Mouse (Mus musculus) forebrain, embryonic 12.5 days (tissue): Measurements from ENCODE around the gene Plxnb2. TPM values are rescaled to one million over a fixed set of nuclear protein-coding genes. Genes with fewer than 3 reads are reported as not detected.

Experiments
- ATAC-seq: fragments of 200-750 bp; cut with Nextera tagmentation; 2 replicates; pipeline ENCODE4 v1.8.0; 2017; ENCODE audit warnings: moderate TSS enrichment; ENCODE audit not compliant: low FRiP score
- H3K27ac ChIP-seq: fragments of 300-500 bp; sonication (generic); 2 replicates; pipeline ENCODE4 v1.5.1; 2016; ENCODE audit warnings: mild to moderate bottlenecking
- H3K27me3 ChIP-seq: fragments of 300-500 bp; sonication (generic); 2 replicates; pipeline ENCODE4 v1.6.1; 2016; ENCODE audit warnings: mild to moderate bottlenecking
- H3K36me3 ChIP-seq: fragments of 300-500 bp; sonication (generic); replicated peaks from 2 replicates; pipeline ENCODE4 v1.6.1; 2016; ENCODE audit warnings: mild to moderate bottlenecking
- H3K4me1 ChIP-seq: fragments of 300-500 bp; sonication (generic); 2 replicates; pipeline ENCODE4 v1.6.1; 2016
- H3K4me2 ChIP-seq: fragments of 300-500 bp; sonication (generic); 2 replicates; pipeline ENCODE4 v1.6.1; 2016; ENCODE audit warnings: mild to moderate bottlenecking, moderate library complexity
- H3K4me3 ChIP-seq: fragments of 300-500 bp; sonication (generic); replicated peaks from 2 replicates; pipeline ENCODE4 v1.5.1; 2016; ENCODE audit warnings: mild to moderate bottlenecking
- H3K9ac ChIP-seq: fragments of 300-500 bp; sonication (generic); 2 replicates; pipeline ENCODE4 v1.6.1; 2016; ENCODE audit warnings: mild to moderate bottlenecking
- H3K9me3 ChIP-seq: fragments of 300-500 bp; sonication (generic); 2 replicates; pipeline ENCODE4 v1.6.1; 2016
- WGBS: fragments of 180-500 bp; shearing (Covaris S2); methylation state at CpG from one replicate; pipeline ENCODE4 v1.1.7; 2016; 5-methylcytosine and 5-hydroxymethylcytosine counted together
- polyA plus RNA-seq: library from polyadenylated mRNA; unstranded; fragments of >200 nt; fragmentation: Nextera tagmentation; extraction: Ambion mirVana; gene quantifications from 2 replicates; pipeline ENCODE4 v1.2.1, GENCODE M21; 2016

Plxnb2 gene
- polyA plus RNA-seq, 1 experiment from 2014 or later: 174 TPM

DNA sequence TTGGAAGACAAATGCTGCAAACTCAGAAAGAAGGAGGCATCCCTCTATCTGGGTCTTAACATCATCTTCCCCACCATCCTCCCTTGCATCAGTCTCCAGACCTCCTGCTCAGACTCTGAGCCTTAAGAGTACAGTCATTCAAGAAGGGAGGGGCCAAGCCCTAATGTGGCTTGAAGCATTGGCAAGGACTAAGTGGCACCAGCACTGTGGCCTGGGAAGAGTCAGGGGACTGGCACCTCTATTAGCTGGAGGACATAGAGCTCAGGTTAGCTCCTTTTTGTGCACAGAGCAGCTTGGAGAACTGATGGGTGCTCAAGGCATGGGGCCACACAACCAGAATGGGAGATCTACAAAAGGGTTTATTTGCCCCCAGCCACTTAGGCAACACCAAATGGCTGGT, 50.3 kb downstream of the Plxnb2 start:
- H3K36me3 ChIP-seq: peaks cover 15% of the 10 kb centered on the region; the same call in 1 of the 2 replicates
- no peak for ATAC-seq
- no peak overlapping the region for H3K9ac ChIP-seq
- no peaks in the 10 kb centered on the region for H3K9me3 ChIP-seq
- H3K4me2 ChIP-seq: no peak overlapping the region
- H3K4me3 ChIP-seq: no peak overlapping the region
- H3K27me3 ChIP-seq: no peaks in the 10 kb centered on the region
- H3K4me1 ChIP-seq: peaks cover 15% of the 10 kb centered on the region
- H3K27ac ChIP-seq: no peak overlapping the region

DNA sequence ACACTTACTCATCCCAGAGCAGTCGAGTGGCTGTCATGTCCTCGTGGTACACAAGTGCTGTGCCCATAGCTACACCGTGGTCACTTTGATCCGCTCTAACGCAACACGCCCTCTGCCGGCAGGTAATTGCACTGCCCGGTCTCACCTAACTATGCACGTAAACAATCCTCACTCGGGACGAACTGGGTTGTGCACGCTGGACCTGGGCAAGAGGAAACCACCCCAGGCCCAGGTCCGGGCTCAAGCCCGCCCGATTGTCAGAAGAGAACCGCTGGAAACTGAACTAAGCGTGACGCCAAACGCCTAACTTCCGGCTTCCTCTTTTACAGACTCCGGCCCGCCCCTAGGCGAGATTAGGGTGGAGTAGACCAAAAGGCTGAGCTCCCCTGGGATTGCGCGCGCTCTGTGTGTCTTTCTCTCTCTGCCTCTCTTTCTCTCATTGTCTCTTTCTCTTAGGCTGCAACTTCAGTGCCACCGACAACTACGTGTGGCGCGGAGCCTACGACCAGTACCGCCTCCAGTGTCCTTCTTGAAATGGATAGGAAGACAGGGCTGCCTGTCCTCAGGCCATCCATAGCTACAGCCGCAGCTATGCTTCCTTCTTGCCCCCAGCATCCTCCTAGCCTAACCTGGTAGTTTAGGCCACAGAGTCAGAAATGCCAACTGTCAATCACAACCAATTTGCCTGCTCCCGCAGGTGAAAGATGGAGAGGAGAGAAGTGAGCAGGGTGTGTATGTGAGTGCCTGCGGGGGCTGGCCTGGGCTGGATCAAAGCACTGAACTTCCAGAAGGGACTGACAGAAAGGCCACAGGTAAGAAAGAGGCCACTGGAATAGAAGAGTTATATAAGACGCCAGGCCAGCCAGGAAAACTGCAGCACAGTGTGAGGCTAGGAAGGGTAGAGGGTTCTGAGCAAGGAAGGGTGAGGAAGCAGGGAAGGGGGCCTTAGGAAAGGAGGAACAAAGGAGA, 51.9 kb downstream of the Plxnb2 start, which contains the start of gene Hdac10:
Gene Hdac10, minus strand, starts transcription at position 319 of the 969 bp plus-strand sequence.
- 2% methylated on average over 36 of the region's 36 CpGs for WGBS

GRCm38 (mm10) chr15:89127364-89127940, 53.1 kb downstream of the Plxnb2 start:
- Histone ChIP-seq H3K27me3 (no peaks in the 10 kb centered on the region), H3K4me2 (peak overlapping the region; percentile 71), H3K9ac (peak overlapping the region; percentile 69), H3K9me3 (no peaks in the 10 kb centered on the region), H3K36me3 (peaks cover 19% of the 10 kb centered on the region; the same call in 1 of the 2 replicates), H3K4me3 (peak overlapping the region; percentile 57), H3K27ac (no peak overlapping the region), H3K4me1 (peaks cover 26% of the 10 kb centered on the region)
- 91% methylated on average over 8 of the region's 8 CpGs for WGBS
- ATAC-seq: no peak

More for the DNA sequence above, 51.9 kb downstream of the Plxnb2 start, which contains the start of gene Hdac10:
- Histone ChIP-seq H3K9ac (peak within 1 kb of the TSS; percentile 69), H3K4me3 (peak within 1 kb of the TSS; percentile 57), H3K36me3 (peaks cover 19% of the 10 kb centered on the region; the same call in 1 of the 2 replicates), H3K4me2 (peak within 1 kb of the TSS; percentile 71), H3K27ac (peak within 1 kb of the TSS; percentile 83), H3K27me3 (no peaks in the 10 kb centered on the region), H3K9me3 (no peaks in the 10 kb centered on the region), H3K4me1 (peaks cover 20% of the 10 kb centered on the region)
- peak; percentile 87 for ATAC-seq

GRCm38 (mm10) chr15:89126622-89127021, 54.0 kb downstream of the Plxnb2 start:
- no peak overlapping the region for H3K9ac ChIP-seq
- H3K4me2 ChIP-seq: no peak overlapping the region
- peaks cover 34% of the 10 kb centered on the region for H3K4me1 ChIP-seq
- H3K9me3 ChIP-seq: no peaks in the 10 kb centered on the region
- H3K4me3 ChIP-seq: no peak overlapping the region
- H3K36me3 ChIP-seq: peaks cover 17% of the 10 kb centered on the region; the same call in 1 of the 2 replicates
- 88% methylated on average over 8 of the region's 8 CpGs for WGBS
- ATAC-seq: no peak
- no peaks in the 10 kb centered on the region for H3K27me3 ChIP-seq
- H3K27ac ChIP-seq: no peak overlapping the region

- Histone ChIP-seq H3K4me3 (no peak overlapping the region), H3K36me3 (peaks cover 9% of the 10 kb centered on the region), H3K4me1 (peaks cover 47% of the 10 kb centered on the region), H3K9ac (no peak overlapping the region), H3K9me3 (no peaks in the 10 kb centered on the region), H3K27me3 (no peaks in the 10 kb centered on the region), H3K4me2 (no peak overlapping the region), H3K27ac (no peak overlapping the region)
- WGBS: 93% methylated on average over 9 of the region's 9 CpGs
- ATAC-seq: no peak
Measured at GRCm38 (mm10) chr15:89125351-89125750, 55.2 kb downstream of the Plxnb2 start.

- WGBS: 92% methylated on average over 3 of the region's 3 CpGs
- Histone ChIP-seq H3K4me1 (peaks cover 56% of the 10 kb centered on the region), H3K4me3 (no peak overlapping the region), H3K9ac (no peak overlapping the region), H3K27me3 (no peaks in the 10 kb centered on the region), H3K4me2 (no peak overlapping the region), H3K9me3 (no peaks in the 10 kb centered on the region), H3K36me3 (peaks cover 19% of the 10 kb centered on the region), H3K27ac (no peak overlapping the region)
- no peak for ATAC-seq
Measured at GRCm38 (mm10) chr15:89124312-89124711, 56.3 kb downstream of the Plxnb2 start.

GRCm38 (mm10) chr15:89123595-89123994, 57.0 kb downstream of the Plxnb2 start:
- peaks cover 52% of the 10 kb centered on the region for H3K4me1 ChIP-seq
- ATAC-seq: peak; percentile 13; the same call in 1 of the 2 replicates
- H3K4me2 ChIP-seq: peak overlapping the region; percentile 96
- no peaks in the 10 kb centered on the region for H3K27me3 ChIP-seq
- peaks cover 25% of the 10 kb centered on the region for H3K36me3 ChIP-seq
- 34% methylated on average over 11 of the region's 11 CpGs for WGBS
- peak overlapping the region; percentile 82 for H3K9ac ChIP-seq
- H3K4me3 ChIP-seq: peak overlapping the region; percentile 86
- peak overlapping the region; percentile 84 for H3K27ac ChIP-seq
- H3K9me3 ChIP-seq: no peaks in the 10 kb centered on the region

- WGBS: under 1% methylated on average over 47 of the region's 47 CpGs
- Histone ChIP-seq H3K27me3 (no peaks in the 10 kb centered on the region), H3K9me3 (no peaks in the 10 kb centered on the region), H3K36me3 (peaks cover 33% of the 10 kb centered on the region), H3K4me2 (peak within 1 kb of the TSS; percentile 96), H3K4me1 (peaks cover 47% of the 10 kb centered on the region), H3K4me3 (peak within 1 kb of the TSS; percentile 86), H3K27ac (peak within 1 kb of the TSS; percentile 84), H3K9ac (peak within 1 kb of the TSS; percentile 82)
- peak; percentile 87 for ATAC-seq
Measured at GRCm38 (mm10) chr15:89122649-89123366, 57.8 kb downstream of the Plxnb2 start, which contains the start of gene Tubgcp6. Gene Tubgcp6 (minus strand): TSS chr15:89123112.

DNA sequence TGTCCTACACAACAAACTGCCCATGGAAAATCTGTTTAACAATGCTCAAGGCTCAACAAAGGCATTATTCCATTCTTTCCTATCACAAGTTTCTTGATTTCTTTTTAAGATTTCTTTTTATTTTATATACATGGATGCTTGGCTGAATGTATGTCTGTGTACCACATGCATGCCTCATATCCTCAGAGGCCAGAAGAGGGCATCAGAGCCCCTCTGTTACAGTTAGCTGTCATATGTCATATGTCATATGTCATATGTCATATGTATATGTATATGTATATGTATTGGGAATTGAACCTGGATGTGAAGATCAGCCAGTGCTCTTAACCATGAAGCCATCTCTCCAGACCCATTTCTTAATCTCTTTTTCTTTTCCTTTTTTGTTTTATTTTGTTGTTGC, 62.6 kb downstream of the Plxnb2 start:
- Histone ChIP-seq H3K4me3 (no peak overlapping the region), H3K27ac (no peak overlapping the region), H3K27me3 (no peaks in the 10 kb centered on the region), H3K36me3 (peaks cover 65% of the 10 kb centered on the region), H3K9me3 (no peaks in the 10 kb centered on the region), H3K4me1 (peaks cover 32% of the 10 kb centered on the region), H3K9ac (no peak overlapping the region), H3K4me2 (no peak overlapping the region)
- ATAC-seq: no peak

- no peaks in the 10 kb centered on the region for H3K27me3 ChIP-seq
- no peak overlapping the region for H3K4me2 ChIP-seq
- H3K36me3 ChIP-seq: peaks cover 91% of the 10 kb centered on the region
- no peak overlapping the region for H3K9ac ChIP-seq
- no peaks in the 10 kb centered on the region for H3K9me3 ChIP-seq
- no peak overlapping the region for H3K27ac ChIP-seq
- 90% methylated on average over 9 of the region's 9 CpGs for WGBS
- no peak overlapping the region for H3K4me3 ChIP-seq
- ATAC-seq: no peak
- H3K4me1 ChIP-seq: no peaks in the 10 kb centered on the region
Measured at GRCm38 (mm10) chr15:89110147-89110546, 70.4 kb downstream of the Plxnb2 start.

GRCm38 (mm10) chr15:89106976-89107375, 73.6 kb downstream of the Plxnb2 start:
- Histone ChIP-seq H3K27ac (no peak overlapping the region), H3K9me3 (no peaks in the 10 kb centered on the region), H3K4me1 (no peaks in the 10 kb centered on the region), H3K27me3 (no peaks in the 10 kb centered on the region), H3K4me3 (no peak overlapping the region), H3K36me3 (peaks cover 97% of the 10 kb centered on the region), H3K4me2 (no peak overlapping the region), H3K9ac (no peak overlapping the region)
- no peak for ATAC-seq
- 94% methylated on average over 1 of the region's 1 CpGs for WGBS

GRCm38 (mm10) chr15:89106073-89106472, 74.5 kb downstream of the Plxnb2 start:
- H3K9me3 ChIP-seq: no peaks in the 10 kb centered on the region
- no peak overlapping the region for H3K9ac ChIP-seq
- H3K4me1 ChIP-seq: no peaks in the 10 kb centered on the region
- no peak overlapping the region for H3K27ac ChIP-seq
- WGBS: 90% methylated on average over 13 of the region's 13 CpGs
- no peak overlapping the region for H3K4me2 ChIP-seq
- H3K36me3 ChIP-seq: peaks cover 98% of the 10 kb centered on the region
- no peak for ATAC-seq
- H3K27me3 ChIP-seq: no peaks in the 10 kb centered on the region
- no peak overlapping the region for H3K4me3 ChIP-seq
